Mouse (Mus musculus) MEL (cell line): ENCODE data around the gene Arhgap28. TPM values are rescaled to one million over a fixed set of nuclear protein-coding genes. Genes with fewer than 3 reads are reported as not detected.

Experiments used
- DNase-seq: peaks from one replicate; pipeline ENCODE4 v3.0.0; 2011; ENCODE audit warnings: low read depth, low spot score
- H3K27ac ChIP-seq: 2 replicates; pipeline ENCODE4 v1.5.1; 2012; ENCODE audit warnings: low read depth, mild to moderate bottlenecking, control low read depth, low read length, moderate library complexity; ENCODE audit not compliant: control insufficient read depth
- H3K27me3 ChIP-seq, 2 experiments: fragments of 150-350 bp in 1 of 2; sonication (generic) in 1 of 2; 2 replicates each; pipeline ENCODE4 v1.6.1; 2012; ENCODE audit warnings: low read length in 2 of 2, mild to moderate bottlenecking in 2 of 2, improper control_type of control experiment in 1 of 2, moderate library complexity in 1 of 2; ENCODE audit not compliant: insufficient read depth in 2 of 2, control insufficient read depth in 1 of 2
- H3K36me3 ChIP-seq, 2 experiments: 2 replicates each; pipeline ENCODE4 v1.6.1; 2012 to 2014; ENCODE audit warnings: low read length in 2 of 2, improper control_type of control experiment in 1 of 2, inconsistent platforms in 1 of 2, mild to moderate bottlenecking in 1 of 2; ENCODE audit not compliant: insufficient read depth in 2 of 2, control insufficient read depth in 1 of 2
- H3K4me1 ChIP-seq, 2 experiments: fragments of 150-350 bp in 1 of 2; sonication (generic) in 1 of 2; 2 replicates each; pipeline ENCODE4 v1.6.1; 2012; ENCODE audit warnings: low read length in 2 of 2, improper control_type of control experiment in 1 of 2, mild to moderate bottlenecking in 1 of 2; ENCODE audit not compliant: insufficient read depth in 2 of 2, control insufficient read depth in 1 of 2
- H3K4me3 ChIP-seq, 2 experiments: fragments of 150-350 bp in 1 of 2; sonication (generic) in 1 of 2; 2 replicates each; pipeline ENCODE4 v1.5.1; 2012; ENCODE audit warnings: low read depth in 2 of 2, low read length in 2 of 2, mild to moderate bottlenecking in 2 of 2, moderate library complexity in 2 of 2, control low read depth in 1 of 2, improper control_type of control experiment in 1 of 2; ENCODE audit not compliant: control insufficient read depth in 1 of 2, insufficient read depth in 1 of 2
- H3K79me2 ChIP-seq: 2 replicates; pipeline ENCODE4 v1.6.1; 2012; ENCODE audit warnings: mild to moderate bottlenecking, low read length, moderate library complexity; ENCODE audit not compliant: control insufficient read depth, poor library complexity, insufficient read depth
- H3K9ac ChIP-seq: 2 replicates; pipeline ENCODE4 v1.6.1; 2012; ENCODE audit warnings: low read depth, mild to moderate bottlenecking, control low read depth, low read length, moderate library complexity; ENCODE audit not compliant: control insufficient read depth, poor library complexity, severe bottlenecking
- H3K9me3 ChIP-seq: fragments of 150-350 bp; sonication (generic); replicated peaks from 2 replicates; pipeline ENCODE4 v1.6.1; 2012; ENCODE audit warnings: mild to moderate bottlenecking, low read length, improper control_type of control experiment, moderate library complexity; ENCODE audit not compliant: insufficient read depth
- BHLHE40 ChIP-seq: IDR thresholded peaks from 2 replicates; pipeline ENCODE4 v1.6.1; 2012; ENCODE audit warnings: low read depth, mild to moderate bottlenecking, inconsistent platforms, low read length, improper control_type of control experiment, borderline replicate concordance
- CHD1 ChIP-seq: IDR thresholded peaks from 2 replicates; pipeline ENCODE4 v1.6.1; 2012; ENCODE audit warnings: low read depth, mild to moderate bottlenecking, inconsistent platforms, low read length, improper control_type of control experiment
- CHD2 ChIP-seq: IDR thresholded peaks from 2 replicates; pipeline ENCODE4 v1.6.1; 2011; ENCODE audit warnings: low read length, improper control_type of control experiment
- CTCF ChIP-seq, 3 experiments: IDR thresholded peaks in 2 of 3; conservative IDR thresholded peaks in 1 of 3; 2 replicates each; pipeline ENCODE4 v1.5.1; 2011 to 2012; ENCODE audit warnings: low read length in 3 of 3, low read depth in 2 of 3, mild to moderate bottlenecking in 2 of 3, improper control_type of control experiment in 1 of 3, inconsistent platforms in 1 of 3, mixed read lengths in 1 of 3, moderate library complexity in 1 of 3; ENCODE audit not compliant: control insufficient read depth in 1 of 3, insufficient read depth in 1 of 3, poor library complexity in 1 of 3, severe bottlenecking in 1 of 3
- E2F4 ChIP-seq: IDR thresholded peaks from 2 replicates; pipeline ENCODE4 v1.6.1; 2011; ENCODE audit warnings: low read depth, low read length, improper control_type of control experiment, borderline replicate concordance
- ETS1 ChIP-seq: IDR thresholded peaks from 2 replicates; pipeline ENCODE4 v1.6.1; 2012; ENCODE audit warnings: low read depth, mild to moderate bottlenecking, inconsistent platforms, low read length, improper control_type of control experiment, moderate library complexity
- GABPA ChIP-seq: IDR thresholded peaks from 2 replicates; pipeline ENCODE4 v1.6.1; 2012; ENCODE audit warnings: low read depth, mild to moderate bottlenecking, inconsistent platforms, low read length, improper control_type of control experiment, moderate library complexity
- GATA1 ChIP-seq: IDR thresholded peaks from 2 replicates; pipeline ENCODE4 v1.6.1; 2011; ENCODE audit warnings: low read depth, low read length, improper control_type of control experiment
- HCFC1 ChIP-seq: IDR thresholded peaks from 2 replicates; pipeline ENCODE4 v1.6.1; 2012; ENCODE audit warnings: low read depth, mild to moderate bottlenecking, inconsistent platforms, low read length, improper control_type of control experiment, moderate library complexity
- JUND ChIP-seq: IDR thresholded peaks from 2 replicates; pipeline ENCODE4 v1.6.1; 2011; ENCODE audit warnings: low read depth, mild to moderate bottlenecking, improper control_type of control experiment, low read length
- KAT2A ChIP-seq: conservative IDR thresholded peaks from 2 replicates; pipeline ENCODE4 v1.6.1; 2012; ENCODE audit warnings: low read depth, low read length, improper control_type of control experiment, inconsistent platforms
- MAX ChIP-seq: IDR thresholded peaks from 2 replicates; pipeline ENCODE4 v1.6.1; 2011; ENCODE audit warnings: low read length, improper control_type of control experiment
- MAZ ChIP-seq: IDR thresholded peaks from 2 replicates; pipeline ENCODE4 v1.6.1; 2012; ENCODE audit warnings: low read depth, mild to moderate bottlenecking, inconsistent platforms, low read length, improper control_type of control experiment
- MEF2A ChIP-seq: IDR thresholded peaks from 2 replicates; pipeline ENCODE4 v1.6.1; 2014; ENCODE audit warnings: low read depth, mild to moderate bottlenecking, inconsistent platforms, low read length, improper control_type of control experiment; ENCODE audit not compliant: poor library complexity, insufficient replicate concordance, severe bottlenecking; ENCODE audit errors: extremely low read depth
- MXI1 ChIP-seq: IDR thresholded peaks from 2 replicates; pipeline ENCODE4 v1.6.1; 2011; ENCODE audit warnings: mild to moderate bottlenecking, low read depth, low read length, improper control_type of control experiment
- MYC ChIP-seq: IDR thresholded peaks from 2 replicates; pipeline ENCODE4 v1.6.1; 2011; ENCODE audit warnings: low read depth, mild to moderate bottlenecking, low read length, improper control_type of control experiment, moderate library complexity
- NELFE ChIP-seq: IDR thresholded peaks from 2 replicates; pipeline ENCODE4 v1.6.1; 2011; ENCODE audit warnings: low read depth, low read length, improper control_type of control experiment
- NRF1 ChIP-seq: IDR thresholded peaks from 2 replicates; pipeline ENCODE4 v1.6.1; 2014; ENCODE audit warnings: low read depth, mild to moderate bottlenecking, inconsistent platforms, low read length, improper control_type of control experiment, moderate library complexity; ENCODE audit not compliant: poor library complexity, insufficient read depth, severe bottlenecking
- POLR2A ChIP-seq, 2 experiments: IDR thresholded peaks; 2 replicates each; pipeline ENCODE4 v1.6.1; 2011 to 2012; ENCODE audit warnings: low read length in 2 of 2, mild to moderate bottlenecking in 2 of 2, control low read depth in 1 of 2, improper control_type of control experiment in 1 of 2, low read depth in 1 of 2, moderate library complexity in 1 of 2; ENCODE audit not compliant: control insufficient read depth in 1 of 2, insufficient read depth in 1 of 2, poor library complexity in 1 of 2
- POLR2AphosphoS5 ChIP-seq: IDR thresholded peaks from 2 replicates; pipeline ENCODE4 v1.6.1; 2012; ENCODE audit warnings: low read depth, borderline replicate concordance, mild to moderate bottlenecking, inconsistent platforms, low read length, moderate library complexity, mixed read lengths
- RCOR1 ChIP-seq: IDR thresholded peaks from 2 replicates; pipeline ENCODE4 v1.6.1; 2012; ENCODE audit warnings: low read depth, mild to moderate bottlenecking, inconsistent platforms, low read length, improper control_type of control experiment
- SIN3A ChIP-seq: IDR thresholded peaks from 2 replicates; pipeline ENCODE4 v1.6.1; 2012; ENCODE audit warnings: low read length, improper control_type of control experiment, inconsistent platforms
- TAL1 ChIP-seq: IDR thresholded peaks from 2 replicates; pipeline ENCODE4 v1.6.1; 2012; ENCODE audit warnings: mild to moderate bottlenecking, inconsistent platforms, low read length, moderate library complexity, mixed read lengths
- TCF12 ChIP-seq: IDR thresholded peaks from 2 replicates; pipeline ENCODE4 v1.6.1; 2014; ENCODE audit warnings: low read depth, mild to moderate bottlenecking, inconsistent platforms, low read length, improper control_type of control experiment, moderate library complexity
- UBTF ChIP-seq: IDR thresholded peaks from 2 replicates; pipeline ENCODE4 v1.6.1; 2012; ENCODE audit warnings: low read depth, mild to moderate bottlenecking, inconsistent platforms, low read length, improper control_type of control experiment, moderate library complexity, borderline replicate concordance; ENCODE audit not compliant: insufficient read depth
- USF1 ChIP-seq: IDR thresholded peaks from 2 replicates; pipeline ENCODE4 v1.6.1; 2014; ENCODE audit warnings: low read depth, mild to moderate bottlenecking, inconsistent platforms, low read length, improper control_type of control experiment, moderate library complexity
- USF2 ChIP-seq, 2 experiments: IDR thresholded peaks; 2 replicates each; pipeline ENCODE4 v1.6.1; 2011 to 2012; ENCODE audit warnings: improper control_type of control experiment in 2 of 2, low read length in 2 of 2, borderline replicate concordance in 1 of 2, inconsistent platforms in 1 of 2, low read depth in 1 of 2, mild to moderate bottlenecking in 1 of 2; ENCODE audit not compliant: insufficient read depth in 1 of 2
- ZC3H11A ChIP-seq: IDR thresholded peaks from 2 replicates; pipeline ENCODE4 v1.6.1; 2012; ENCODE audit warnings: low read depth, mild to moderate bottlenecking, inconsistent platforms, low read length, improper control_type of control experiment
- ZMIZ1 ChIP-seq: IDR thresholded peaks from 2 replicates; pipeline ENCODE4 v1.6.1; 2012; ENCODE audit warnings: low read depth, mild to moderate bottlenecking, inconsistent platforms, low read length, improper control_type of control experiment, moderate library complexity
- ZNF384 ChIP-seq: IDR thresholded peaks from 2 replicates; pipeline ENCODE4 v1.6.1; 2012; ENCODE audit warnings: low read depth, mild to moderate bottlenecking, inconsistent platforms, low read length, improper control_type of control experiment
- polyA plus RNA-seq, 2 experiments: library from polyadenylated mRNA; stranded (reverse) in 1 of 2; unstranded in 1 of 2; fragments of >175 nt in 1 of 2; fragments of >200 nt in 1 of 2; gene quantifications; 2 replicates each; pipeline versions ENCODE4 v1.2.1 to v1.2.4; 2012; ENCODE audit warnings: low replicate concordance in 2 of 2, low read depth in 1 of 2; ENCODE audit not compliant: insufficient read length in 2 of 2, insufficient read depth in 1 of 2, missing spikeins in 1 of 2
- total RNA-seq: library from RNA; depleted of rRNA; stranded (reverse); fragments of 300-350 nt; gene quantifications from 2 replicates; pipeline ENCODE4 v1.2.3, GENCODE M21; 2012

Arhgap28 gene
- total and polyA plus RNA-seq, 3 experiments: not detected

- no peak overlapping the region for H3K4me3 ChIP-seq
- H3K9ac ChIP-seq: no peak overlapping the region
- no peaks in the 10 kb centered on the region for H3K9me3 ChIP-seq
- no peak for TF ChIP-seq MYC
- TF ChIP-seq JUND: no peak
- TF ChIP-seq ZMIZ1: no peak
- no peak for TF ChIP-seq KAT2A
- TF ChIP-seq MAZ: no peak
- no peak for TF ChIP-seq MEF2A
- TF ChIP-seq POLR2A (IDR thresholded peaks at IDR 0.05; ENCODE audit: control insufficient read depth in 1 of 2, insufficient read depth in 1 of 2, low read depth in 1 of 2, low read length in 2 of 2, poor library complexity in 1 of 2): no peak
- no peak for TF ChIP-seq TCF12
- no peak for TF ChIP-seq NELFE
- TF ChIP-seq GABPA: no peak
- TF ChIP-seq USF2 (IDR thresholded peaks at IDR 0.05; ENCODE audit: borderline replicate concordance in 1 of 2, insufficient read depth in 1 of 2, low read depth in 1 of 2, low read length in 2 of 2): no peak
- no peak for TF ChIP-seq ETS1
- no peak for TF ChIP-seq CTCF (IDR thresholded peaks at IDR 0.05 in 2 of 3, conservative IDR thresholded peaks at IDR 0.05 in 1 of 3; ENCODE audit: control insufficient read depth in 1 of 3, insufficient read depth in 1 of 3, low read depth in 2 of 3, low read length in 3 of 3, poor library complexity in 1 of 3, severe bottlenecking in 1 of 3)
- TF ChIP-seq ZC3H11A: no peak
- TF ChIP-seq BHLHE40: no peak
- TF ChIP-seq TAL1: no peak
- no peaks in the 10 kb centered on the region for H3K4me1 ChIP-seq
- no peaks in the 10 kb centered on the region for H3K36me3 ChIP-seq
- H3K27ac ChIP-seq: no peak overlapping the region
- peak; percentile 1 for DNase-seq
- H3K27me3 ChIP-seq: no peaks in the 10 kb centered on the region
- H3K79me2 ChIP-seq: no peaks in the 10 kb centered on the region
Observed at GRCm38 (mm10) chr17:68024327-68024726, 20.4 kb upstream of the Arhgap28 start.

DNA sequence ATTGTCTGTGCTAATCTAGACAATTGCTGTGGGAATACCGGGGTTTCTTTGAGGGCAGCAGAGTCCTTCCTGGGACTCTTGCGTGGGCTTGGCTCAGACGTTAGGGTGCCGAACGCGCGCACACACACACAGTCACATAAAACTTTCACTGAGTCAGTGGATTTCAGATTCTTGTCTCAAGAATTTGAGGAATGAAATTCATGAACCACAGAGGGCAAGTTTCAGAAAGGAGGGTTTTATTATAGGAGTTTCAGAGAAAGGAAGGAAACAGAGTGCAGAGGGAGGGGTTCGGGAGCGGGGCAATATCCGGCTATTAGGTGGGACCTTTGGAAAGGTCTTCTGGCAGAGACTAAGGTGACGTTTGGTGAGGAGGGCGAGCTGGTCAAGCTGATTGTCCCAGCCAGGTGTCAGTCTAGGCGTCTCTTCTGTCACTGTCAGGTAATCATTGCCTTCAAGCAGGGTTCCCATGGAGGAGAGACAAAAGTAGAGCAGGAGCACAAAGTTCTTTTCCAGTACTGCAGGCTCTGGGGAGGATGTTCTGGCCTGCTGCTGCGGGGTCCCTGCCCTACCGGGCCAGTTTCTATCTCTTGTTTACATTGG lies 15.6 kb upstream of the Arhgap28 start:
- no peak for DNase-seq
- no peak overlapping the region for H3K9ac ChIP-seq
- no peaks in the 10 kb centered on the region for H3K9me3 ChIP-seq
- no peak overlapping the region for H3K4me3 ChIP-seq
- H3K79me2 ChIP-seq: no peaks in the 10 kb centered on the region
- H3K4me1 ChIP-seq: no peaks in the 10 kb centered on the region
- no peak for TF ChIP-seq CHD1
- TF ChIP-seq POLR2AphosphoS5: no peak
- no peak for TF ChIP-seq USF1
- TF ChIP-seq ZNF384: no peak
- no peak for TF ChIP-seq USF2 (IDR thresholded peaks at IDR 0.05; ENCODE audit: borderline replicate concordance in 1 of 2, insufficient read depth in 1 of 2, low read depth in 1 of 2, low read length in 2 of 2)
- TF ChIP-seq NRF1: no peak
- no peak for TF ChIP-seq CHD2
- TF ChIP-seq MXI1: no peak
- no peak for TF ChIP-seq UBTF
- no peak for TF ChIP-seq HCFC1
- no peak for TF ChIP-seq MAX
- no peak for TF ChIP-seq E2F4
- TF ChIP-seq RCOR1: no peak
- TF ChIP-seq GATA1: no peak
- TF ChIP-seq SIN3A: no peak
- no peak overlapping the region for H3K27ac ChIP-seq
- H3K36me3 ChIP-seq: no peaks in the 10 kb centered on the region
- H3K27me3 ChIP-seq: no peaks in the 10 kb centered on the region
